Mouse (Mus musculus): ENCODE measurements at regions not wholly inside any gene's neighbourhood (a gene's known extent, or its start where the extent isn't known, plus 50 kb on each side); places are given as distances from the start of the nearest gene placed in this dataset.
A peak's percentile ranks its signal among the peaks of the same experiment; 100 is the strongest.

DNA sequence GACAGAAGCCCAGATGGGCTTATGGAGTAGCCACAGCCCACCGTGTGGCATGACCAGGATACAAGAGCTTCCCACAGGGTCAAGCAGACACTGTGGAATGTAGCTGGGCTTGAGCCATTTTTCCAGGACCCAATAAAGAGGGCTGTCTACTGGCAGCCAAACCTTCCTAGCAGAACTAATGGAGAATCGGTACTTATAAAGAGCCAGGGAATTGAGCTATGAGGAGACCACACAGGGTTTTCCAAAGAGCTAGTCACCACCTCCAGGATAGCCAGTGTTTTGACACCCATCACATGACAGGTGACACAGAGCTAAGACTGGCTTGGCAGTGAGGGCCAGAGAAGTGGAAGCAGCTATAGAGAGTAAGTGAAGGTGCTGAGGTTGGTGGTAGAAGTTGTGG lies 149.9 kb downstream of the Map2k4 start:
- intact Hi-C loops (cut with DNase I): no loop called here
- no peak for DNase-seq (ENCODE audit: low spot score in 2 of 2)

DNA sequence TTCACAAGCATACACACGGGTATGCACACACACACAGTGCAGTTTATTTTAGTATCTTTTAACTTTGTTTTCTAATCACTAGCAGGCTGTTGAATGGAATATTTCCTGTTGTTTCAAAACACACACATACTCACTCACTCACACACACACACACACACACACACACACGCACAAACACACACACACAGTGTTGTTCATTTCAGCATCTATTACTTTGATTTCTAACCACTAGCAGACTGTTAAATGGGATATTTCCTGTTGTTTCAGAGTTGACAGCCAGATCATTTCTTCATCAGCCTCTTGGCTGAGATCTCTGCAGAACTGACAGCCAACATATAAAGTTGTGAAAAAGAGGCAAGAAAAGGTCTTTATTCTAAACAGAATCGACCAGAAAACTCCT lies 150.9 kb downstream of the Map2k4 start:
- no peak for DNase-seq (ENCODE audit: low spot score in 2 of 2)
- intact Hi-C loops (cut with DNase I): no loop called here

DNA sequence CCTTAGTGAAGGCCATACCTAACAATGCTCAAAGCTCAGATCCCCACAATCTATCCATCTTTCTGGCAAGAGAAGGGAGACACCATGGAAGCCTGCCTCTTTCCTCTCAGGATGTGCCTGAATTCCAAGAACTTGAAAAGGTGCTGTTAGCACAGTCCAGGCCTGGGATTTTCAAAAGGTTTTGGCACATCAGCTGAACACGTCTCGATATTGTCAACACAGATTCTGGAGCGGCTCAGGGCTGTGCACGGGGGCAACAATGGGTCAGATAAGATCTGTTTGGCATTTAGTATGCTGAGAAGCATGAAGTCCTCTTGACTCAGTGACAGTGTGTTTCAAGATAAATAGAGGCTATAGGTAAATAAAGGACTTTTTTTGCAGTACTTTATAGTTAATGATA lies 152.8 kb downstream of the Map2k4 start:
- intact Hi-C loops (cut with DNase I): no loop called here
- DNase-seq (ENCODE audit: low spot score in 2 of 2): no peak

DNA sequence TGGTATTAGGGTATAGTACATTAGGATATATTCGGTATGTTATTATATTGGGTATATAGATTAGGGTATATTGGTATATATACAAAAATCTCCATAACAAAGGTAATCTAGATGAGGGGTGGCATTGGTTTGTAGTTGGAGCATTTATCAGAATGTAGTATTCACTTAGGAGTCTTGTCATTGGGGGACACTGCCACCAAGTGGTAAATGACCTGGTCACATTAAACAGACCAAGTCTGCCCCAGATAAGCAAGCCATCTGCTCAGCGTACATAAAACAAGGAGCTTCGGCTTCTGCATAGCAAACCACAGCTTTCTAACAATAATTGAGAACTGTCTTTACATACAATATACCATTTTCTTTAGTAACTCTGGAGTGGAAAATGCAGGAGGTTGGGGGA lies 156.9 kb downstream of the Map2k4 start:
- DNase-seq (ENCODE audit: low spot score in 2 of 2): peak in 1 of 2 experiments; percentile 31
- intact Hi-C loops (cut with DNase I): loop anchor here (5.0 kb wide), 1 partner anchor 364 kb away; the partner anchor contains the start of gene Myocd

DNA sequence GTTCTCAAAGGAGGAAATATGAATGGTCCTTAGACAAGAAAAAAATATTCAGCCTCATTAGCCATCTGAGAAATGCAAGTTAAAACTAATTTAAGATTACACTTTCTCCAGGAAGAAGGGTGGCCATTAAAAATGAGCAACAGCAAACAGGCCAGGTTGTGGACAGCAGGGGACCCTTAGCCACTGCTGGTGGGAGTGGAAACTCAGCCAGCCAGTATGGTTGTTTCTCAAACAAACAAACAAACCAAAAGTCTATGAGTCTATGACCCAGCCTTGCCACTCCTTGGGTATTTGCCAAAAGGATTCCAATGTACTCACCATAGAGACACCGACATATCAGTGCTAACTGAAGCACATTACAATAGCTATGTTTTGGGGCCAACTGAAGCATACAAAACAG lies 157.7 kb downstream of the Map2k4 start:
- intact Hi-C loops (cut with DNase I): loop anchor here (5.0 kb wide), 1 partner anchor 363 kb away; the partner anchor contains the start of gene Myocd
- DNase-seq (ENCODE audit: low spot score in 2 of 2): no peak

DNA sequence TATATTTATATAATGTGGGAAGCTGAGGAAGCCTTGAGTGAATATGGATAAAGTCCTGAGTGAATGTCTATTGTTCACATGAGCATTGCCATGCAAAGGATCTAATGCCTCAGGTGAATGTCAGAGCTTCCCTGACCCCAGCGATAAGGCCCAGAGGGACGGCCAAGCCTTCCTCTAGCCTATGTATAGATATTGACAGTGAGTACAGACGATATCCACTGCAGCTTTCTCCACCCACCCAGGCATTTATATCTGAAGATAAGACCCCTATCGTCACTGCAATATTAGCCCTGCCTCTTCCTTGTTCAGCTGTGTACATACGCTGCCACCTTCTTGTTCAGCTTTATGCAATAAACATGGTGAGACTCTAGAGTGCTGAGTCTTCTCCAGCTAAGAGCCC lies 158.8 kb downstream of the Map2k4 start:
- intact Hi-C loops (cut with DNase I): no loop called here
- no peak for DNase-seq (ENCODE audit: low spot score in 2 of 2)

DNA sequence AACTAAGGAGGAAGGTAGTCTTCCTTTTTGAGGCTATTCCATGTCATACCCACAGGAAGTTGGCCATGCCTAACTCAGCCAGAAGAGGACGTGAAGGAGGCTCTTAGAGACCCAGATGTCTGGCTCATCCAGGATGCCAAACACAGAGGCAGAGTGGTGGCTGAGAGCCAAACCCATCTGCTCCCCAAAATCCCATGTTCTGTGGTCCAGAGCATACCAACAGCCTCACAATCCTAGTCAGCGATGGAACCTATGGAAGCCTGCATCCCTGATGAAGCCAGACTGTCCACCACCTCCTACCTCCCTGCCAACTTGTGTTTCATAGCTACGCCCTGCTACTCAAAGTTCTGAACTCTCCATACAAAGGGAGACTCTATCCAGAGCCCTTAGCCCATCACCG lies 169.1 kb downstream of the Map2k4 start:
- no peak for DNase-seq (ENCODE audit: low spot score in 2 of 2)
- intact Hi-C loops (cut with DNase I): no loop called here

DNA sequence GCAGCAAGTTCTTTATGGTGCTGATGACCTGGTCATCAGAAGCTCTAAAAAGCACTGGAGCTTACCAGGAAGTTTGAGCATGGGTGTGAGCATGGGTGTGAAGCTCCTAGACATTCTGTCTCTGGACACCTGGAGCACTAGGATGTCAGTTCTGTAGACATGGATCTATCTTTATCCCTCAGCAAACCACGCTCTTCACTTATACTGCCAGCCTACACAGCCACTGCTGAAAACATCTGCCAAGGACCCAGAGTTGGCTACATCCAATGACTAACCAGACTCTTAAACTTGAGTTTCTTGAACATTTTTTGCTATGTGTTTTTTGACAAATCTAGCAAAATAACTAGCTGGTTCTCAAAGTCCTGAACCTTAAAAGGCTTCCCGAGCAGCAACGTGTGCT lies 177.6 kb downstream of the Map2k4 start:
- DNase-seq (ENCODE audit: low spot score in 2 of 2): peak in 1 of 2 experiments; percentile 66
- intact Hi-C loops (cut with DNase I): no loop called here

DNA sequence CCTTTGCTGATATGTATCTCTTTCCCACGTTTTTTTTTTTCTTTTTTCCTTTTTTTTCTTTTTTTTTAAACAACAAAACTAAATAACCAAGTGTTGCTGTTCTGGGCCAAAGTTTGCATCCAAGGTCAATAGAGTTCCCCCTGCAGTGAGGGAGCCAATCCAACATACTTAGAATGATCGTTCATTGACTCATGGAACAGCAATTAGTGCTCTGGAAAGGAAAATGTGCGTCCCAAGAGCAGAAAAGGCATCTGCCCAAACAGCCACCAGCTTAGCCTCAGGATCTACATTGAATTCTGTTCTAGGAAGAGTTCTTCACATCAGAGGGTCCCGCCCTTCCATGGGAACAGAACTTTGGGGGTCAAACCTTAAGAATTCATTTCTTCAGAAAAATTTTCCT lies 179.0 kb downstream of the Map2k4 start:
- DNase-seq (ENCODE audit: low spot score in 2 of 2): no peak
- intact Hi-C loops (cut with DNase I): no loop called here

DNA sequence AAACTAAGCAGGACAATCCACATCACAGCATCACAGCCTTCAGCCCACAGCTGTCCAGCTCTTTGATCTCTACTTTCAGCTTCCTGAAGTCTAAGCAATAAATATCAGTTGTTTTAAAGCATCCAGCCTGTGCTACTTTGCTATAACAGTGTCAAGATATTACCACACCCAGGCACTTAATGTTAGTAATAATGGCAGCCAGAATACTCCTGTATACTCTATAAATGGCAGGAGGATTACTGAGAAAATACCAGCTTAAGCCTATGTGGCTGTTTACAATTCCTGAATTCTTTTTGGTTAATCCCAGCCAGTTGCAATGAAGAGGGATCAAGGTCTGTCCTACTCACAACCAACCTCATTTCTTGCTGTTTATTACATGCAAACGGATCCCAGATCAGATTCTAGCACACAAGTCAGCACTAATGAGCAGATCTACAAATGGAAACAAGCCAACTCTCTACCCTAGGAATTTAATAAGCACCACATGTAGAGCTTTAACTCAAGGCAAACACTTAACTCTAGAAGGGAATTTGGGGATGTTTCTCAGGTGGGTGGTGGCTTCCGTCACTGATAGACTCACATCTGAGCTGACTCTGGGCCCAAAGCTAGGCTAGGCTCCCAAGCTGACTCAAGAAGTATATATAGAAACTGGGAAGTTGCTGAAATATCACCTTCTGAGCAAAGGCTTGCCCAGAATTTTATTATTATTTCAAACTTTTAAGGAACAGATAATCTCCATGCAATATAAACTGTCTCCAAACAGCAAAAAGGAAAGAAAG lies 190.6 kb downstream of the Map2k4 start:
- DNase-seq (ENCODE audit: low spot score in 2 of 2): peak in 1 of 2 experiments; percentile 48
- intact Hi-C loops (cut with DNase I): no loop called here

DNA sequence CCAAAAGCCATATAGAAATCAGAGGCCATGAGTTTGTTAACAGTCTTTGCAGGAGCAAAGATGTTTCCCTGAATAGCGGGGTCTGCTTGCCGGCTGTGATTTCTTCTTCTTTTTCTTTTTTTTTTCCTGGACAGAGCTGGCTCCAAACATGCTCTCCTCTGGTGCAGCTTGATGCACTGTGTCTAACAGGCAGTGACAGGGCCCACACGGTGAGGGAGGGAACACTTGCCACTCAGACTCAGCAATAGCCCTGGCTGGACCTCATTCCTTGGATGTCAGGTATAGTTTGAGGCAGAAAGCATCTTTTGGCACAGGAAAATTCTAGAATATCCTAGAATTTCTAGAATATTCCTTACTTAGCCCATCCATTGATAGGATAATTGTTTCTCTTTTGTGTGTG lies 199.6 kb downstream of the Map2k4 start:
- no peak for DNase-seq (ENCODE audit: low spot score in 2 of 2)
- intact Hi-C loops (cut with DNase I): no loop called here

DNA sequence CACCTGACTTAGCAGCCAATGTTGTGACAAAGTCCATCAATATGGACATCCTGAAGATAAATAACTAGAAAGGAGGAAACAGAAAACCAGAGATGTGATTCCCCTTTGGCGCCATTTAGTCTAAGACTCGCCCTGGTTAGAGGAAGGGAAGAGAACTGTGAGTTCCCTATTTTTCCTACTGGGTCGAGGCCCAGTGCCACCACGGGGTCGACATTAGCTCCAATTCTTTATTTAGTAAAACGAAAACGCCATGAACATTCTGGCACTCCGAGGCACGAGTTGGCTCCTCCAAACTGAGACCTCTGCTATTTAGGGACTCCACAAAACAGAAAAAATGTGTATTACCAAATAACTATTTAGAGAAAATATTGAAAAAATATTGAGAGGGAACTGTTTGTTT lies 220.3 kb downstream of the Map2k4 start:
- intact Hi-C loops (cut with DNase I): no loop called here
- DNase-seq (ENCODE audit: low spot score in 2 of 2): no peak

DNA sequence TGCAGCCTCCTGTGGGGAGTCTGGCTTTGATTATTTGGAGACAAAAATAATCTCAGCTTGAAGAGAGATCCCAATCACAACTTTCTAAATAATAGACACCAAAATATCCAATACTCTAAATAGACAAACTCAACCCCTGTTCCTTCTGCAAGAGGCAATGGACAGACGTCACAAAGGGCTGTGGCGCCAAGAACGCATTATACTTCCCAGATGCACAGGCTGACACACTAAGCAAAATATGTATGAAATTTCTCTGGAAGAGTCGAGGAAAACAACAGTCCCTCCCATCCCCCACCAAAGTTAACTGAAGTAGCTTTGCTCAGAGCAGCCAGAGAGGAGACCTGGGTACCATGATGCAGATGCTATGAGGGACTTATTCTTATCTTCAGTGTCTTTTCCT lies 229.9 kb downstream of the Map2k4 start:
- no peak for DNase-seq (ENCODE audit: low spot score in 2 of 2)
- intact Hi-C loops (cut with DNase I): no loop called here

DNA sequence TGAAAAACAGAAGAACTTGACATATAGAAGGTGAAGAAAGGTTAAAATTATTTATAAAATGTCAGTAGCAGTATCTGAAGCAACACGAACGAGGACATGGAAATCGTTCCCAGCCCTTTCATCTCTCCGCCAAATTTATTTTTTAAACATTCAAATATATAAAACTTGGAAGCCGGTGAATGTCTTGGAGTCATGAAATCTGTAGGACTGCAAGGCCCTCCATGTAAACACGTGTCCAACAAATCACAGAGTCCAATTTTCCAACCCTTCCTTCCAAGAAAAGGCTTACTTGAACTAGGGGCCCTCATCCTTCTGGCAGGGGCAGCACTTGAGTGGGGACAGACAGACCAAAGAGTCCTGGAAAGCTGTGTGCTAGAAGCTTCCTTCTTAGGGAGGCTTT lies 237.0 kb downstream of the Map2k4 start:
- no peak for DNase-seq (ENCODE audit: low spot score in 2 of 2)
- intact Hi-C loops (cut with DNase I): no loop called here

DNA sequence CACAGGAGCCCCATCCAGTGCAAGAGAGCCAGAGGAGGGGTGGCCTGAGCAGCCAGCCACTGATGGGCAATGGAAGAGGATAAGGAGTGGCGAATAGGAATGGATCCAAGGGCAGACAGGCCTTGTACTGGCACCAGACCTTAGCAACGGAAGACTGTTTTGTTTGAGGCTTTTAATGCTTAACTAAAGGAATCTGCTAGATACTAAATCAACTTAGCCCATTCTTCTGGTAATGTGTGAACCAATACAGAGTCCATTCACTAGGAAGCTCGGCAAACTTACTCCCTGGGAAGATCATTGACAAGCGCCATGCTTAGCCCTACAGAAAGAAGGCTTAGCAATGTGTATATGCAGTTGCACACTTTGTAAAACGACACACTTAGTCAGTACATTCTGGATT lies 243.8 kb downstream of the Map2k4 start:
- no peak for DNase-seq (ENCODE audit: low spot score in 2 of 2)
- intact Hi-C loops (cut with DNase I): no loop called here

DNA sequence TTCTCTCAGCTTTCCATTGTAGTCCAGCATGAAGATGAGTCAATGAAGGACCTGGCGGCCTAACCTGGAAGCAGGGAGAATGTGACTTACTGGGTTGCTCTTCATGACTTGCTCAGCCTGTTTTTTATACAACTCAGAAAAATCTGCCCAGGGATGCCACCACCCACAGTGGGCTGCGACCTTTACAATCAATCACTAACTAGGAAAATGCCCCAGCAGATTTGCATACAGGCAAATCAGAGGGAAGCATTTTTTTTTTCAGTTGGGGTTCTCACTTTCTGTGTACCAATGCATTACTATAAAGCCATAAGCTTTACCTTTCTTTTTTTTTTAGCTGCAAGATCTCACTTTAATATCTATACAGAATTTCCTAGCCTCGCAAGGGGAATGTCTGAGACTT lies 244.5 kb downstream of the Map2k4 start:
- intact Hi-C loops (cut with DNase I): no loop called here
- no peak for DNase-seq (ENCODE audit: low spot score in 2 of 2)

DNA sequence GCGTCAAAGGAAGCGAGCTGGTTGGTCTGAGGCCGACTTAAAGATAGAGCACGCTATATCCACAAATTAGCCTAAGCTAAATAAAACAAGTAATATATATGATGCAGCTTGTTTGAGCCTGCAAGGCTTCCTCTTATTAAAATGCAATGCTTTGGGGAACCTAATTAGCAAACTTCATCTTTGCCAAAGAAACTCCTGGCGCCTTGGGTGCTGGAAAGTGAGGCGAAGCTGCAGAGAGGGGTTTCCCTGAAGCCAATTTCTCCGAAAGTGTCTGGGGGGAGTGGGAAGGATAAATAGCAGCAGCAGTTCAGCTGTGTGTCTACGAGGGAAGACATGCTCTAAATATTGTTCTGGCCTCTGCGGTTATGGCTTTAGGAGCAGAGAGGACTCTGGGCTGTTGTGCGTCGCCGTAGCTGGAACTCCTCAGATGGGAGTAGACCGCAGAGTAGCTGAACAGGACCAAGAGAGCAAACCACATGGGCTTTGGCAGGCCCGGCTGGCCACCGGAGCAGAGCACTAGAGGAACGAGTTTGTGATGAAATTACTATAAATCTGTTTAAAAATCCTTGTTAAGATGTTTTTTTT lies 251.0 kb downstream of the Map2k4 start:
- peak in 1 of 2 experiments; percentile 2 for DNase-seq (ENCODE audit: low spot score in 2 of 2)
- intact Hi-C loops (cut with DNase I): loop anchor here (10.0 kb wide), 1 partner anchor 342 kb away; no protein-coding TSS in a partner anchor

DNA sequence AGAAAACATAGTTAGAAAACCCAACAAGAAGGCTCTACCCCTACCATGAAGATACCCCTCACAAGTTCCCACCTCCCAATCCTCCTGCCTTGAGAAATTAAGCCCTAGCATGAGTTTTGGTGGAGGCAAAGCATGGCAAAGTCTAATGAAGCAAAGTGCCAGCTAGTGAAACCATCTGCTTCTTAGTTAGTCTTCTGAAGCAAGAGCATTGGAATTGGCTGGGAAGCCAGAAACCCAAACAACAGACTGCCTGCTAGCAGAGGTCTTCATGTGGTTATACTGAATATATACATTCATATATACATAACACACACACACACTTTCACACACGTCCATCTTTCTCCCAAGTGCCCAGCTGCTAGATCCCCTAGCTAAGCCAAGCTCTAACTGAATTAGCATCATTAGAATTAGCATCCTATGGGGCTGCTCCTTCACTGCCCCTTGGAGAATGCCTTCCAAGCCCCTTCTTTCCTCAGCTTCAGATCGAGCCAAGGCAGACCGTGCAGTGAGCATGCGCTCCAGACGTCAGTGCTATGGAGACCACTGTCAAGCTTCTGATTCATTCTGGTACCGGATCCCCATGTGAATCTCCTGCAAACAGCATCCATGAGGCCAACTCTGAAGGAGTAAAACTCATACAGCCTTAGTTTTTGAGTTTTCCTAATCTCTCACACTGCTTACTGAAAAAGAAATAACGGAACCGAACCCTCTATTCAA lies 252.2 kb downstream of the Map2k4 start:
- no peak for DNase-seq (ENCODE audit: low spot score in 2 of 2)
- intact Hi-C loops (cut with DNase I): loop anchor here (10.0 kb wide), 1 partner anchor 341 kb away; no protein-coding TSS in a partner anchor

DNA sequence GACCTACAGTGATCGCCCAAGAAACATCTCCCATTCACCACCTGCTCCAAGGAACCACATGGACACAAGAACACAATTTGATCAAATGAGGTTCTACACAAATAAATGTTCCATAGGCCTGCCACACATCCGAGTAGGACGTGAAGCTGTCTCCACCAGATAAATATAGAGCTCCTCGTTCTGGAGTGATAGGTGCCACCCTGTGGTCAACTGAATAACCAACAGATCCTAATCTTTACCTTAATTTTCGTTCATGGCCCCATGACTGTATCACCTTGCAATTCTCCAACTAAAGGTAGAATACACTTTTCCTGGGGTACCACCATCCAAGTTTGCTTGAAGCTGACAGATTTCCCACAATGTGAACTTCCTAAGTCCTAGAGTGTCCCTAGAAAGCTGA lies 257.4 kb downstream of the Map2k4 start:
- DNase-seq (ENCODE audit: low spot score in 2 of 2): peak in 1 of 2 experiments; percentile 11
- intact Hi-C loops (cut with DNase I): loop anchor here (10.0 kb wide), 1 partner anchor 336 kb away; no protein-coding TSS in a partner anchor

DNA sequence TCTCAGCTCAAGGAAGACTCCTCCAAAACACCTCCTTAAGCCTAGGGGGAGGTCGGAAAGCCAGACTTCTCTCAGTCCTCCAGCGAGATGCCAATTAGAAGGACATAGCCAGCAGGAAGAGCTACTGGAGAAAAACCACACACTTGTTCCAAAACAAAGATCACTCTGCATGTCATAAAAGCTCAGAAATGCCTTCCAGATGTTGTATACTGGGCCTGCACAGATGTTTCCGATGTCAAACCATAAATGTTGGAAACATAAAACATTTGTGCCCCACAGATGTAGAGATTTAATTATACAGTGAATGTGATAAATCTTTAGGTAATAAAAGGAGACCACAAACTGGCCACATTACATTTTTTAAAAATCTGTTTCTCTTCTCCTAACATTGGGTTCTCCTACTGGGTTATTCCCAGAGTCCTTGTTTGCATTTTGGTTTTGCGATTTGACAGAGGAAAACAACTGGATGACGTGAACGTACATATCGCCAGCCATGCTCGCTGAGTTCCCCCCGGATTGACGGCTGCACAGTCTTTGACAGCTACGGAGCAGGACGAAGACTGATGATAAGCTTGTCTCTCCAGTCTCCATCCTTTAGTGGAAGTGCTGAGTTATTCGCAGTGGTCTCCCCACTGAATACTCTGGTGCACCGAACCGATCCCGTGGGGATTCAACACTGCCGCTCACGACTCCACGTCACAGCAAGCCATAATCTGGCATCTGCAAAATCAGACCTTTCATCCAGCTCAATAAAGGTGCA lies 235.5 kb upstream of the Myocd start:
- DNase-seq (ENCODE audit: low spot score in 2 of 2): no peak
- intact Hi-C loops (cut with DNase I): no loop called here
